Mouse (Mus musculus) v-Abl transformed pro-B cells (cell line): ENCODE measurements around the gene Olfr272.

ENCODE experiments used
- in situ Hi-C, 2 experiments: fragments of 400-800 bp; cut with MboI; formaldehyde crosslinking; loops; one replicate each; pipeline ENCODE4 v1.15.1; 2025; ENCODE audit not compliant: unreplicated experiment in 2 of 2

Olfr272 gene

DNA sequence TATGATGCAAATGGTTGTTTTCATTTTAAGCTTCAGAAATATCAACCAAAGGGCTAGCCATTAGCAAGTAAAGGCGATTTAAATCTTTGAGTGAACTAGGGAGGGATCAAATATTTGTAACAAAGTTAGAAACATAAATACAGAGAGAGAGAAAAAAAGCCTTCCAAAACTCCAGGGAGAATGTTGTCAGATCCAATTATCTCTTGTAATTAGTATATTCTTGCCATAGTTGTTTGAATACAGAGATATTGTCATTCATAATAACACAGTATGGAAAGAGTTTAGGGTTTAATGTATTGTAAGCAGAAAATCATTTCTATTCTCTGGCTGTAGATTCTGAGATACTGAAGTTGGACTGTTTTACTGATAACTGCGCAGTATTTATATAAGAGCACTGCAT is at the start of gene Olfr272:
Gene Olfr272 (minus strand): TSS at position 101 of the 400 bp plus-strand sequence.
- in situ Hi-C loops, result no loop called here

DNA sequence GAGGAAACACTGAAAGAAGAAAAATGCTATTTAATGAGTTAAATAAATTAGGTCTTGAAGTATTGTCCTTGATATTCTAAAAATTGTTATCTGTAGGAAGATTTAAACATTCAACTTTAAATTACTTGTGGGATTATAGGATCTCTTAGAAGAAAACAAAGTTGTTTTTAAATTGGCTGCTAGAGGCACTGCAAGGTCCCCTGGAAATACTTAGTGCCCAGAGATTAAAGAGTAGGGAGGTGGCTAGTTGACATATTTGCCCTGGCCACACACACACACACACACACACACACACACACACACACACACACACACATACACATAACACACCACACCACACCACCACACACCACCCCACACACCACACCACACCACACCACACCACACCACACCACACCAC is 45.3 kb upstream of the Olfr272 start, which contains the start of gene Olfr270:
Gene Olfr270 (plus strand): TSS at position 301 of the 400 bp plus-strand sequence.
- in situ Hi-C loops, result no loop called here

DNA sequence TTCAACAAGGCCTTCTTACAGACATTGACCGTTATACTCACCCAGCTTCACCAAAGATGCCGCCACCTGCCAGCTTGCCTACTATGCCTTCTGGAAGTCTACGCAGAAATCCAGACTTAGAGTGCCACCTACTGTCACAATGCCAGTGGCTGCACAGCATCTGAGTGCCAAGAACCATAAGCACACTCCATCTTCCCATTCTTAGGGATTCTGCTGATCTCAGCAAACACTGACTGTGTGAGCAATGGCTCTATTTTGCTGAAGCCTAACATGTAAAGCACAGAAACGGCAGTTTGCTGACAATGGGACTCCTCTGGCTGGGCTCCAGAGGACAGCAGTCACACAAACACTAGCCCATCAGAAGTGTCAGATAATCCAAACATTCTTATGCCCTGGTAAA is 39.7 kb upstream of the Olfr272 start:
- in situ Hi-C loops, result no loop called here

DNA sequence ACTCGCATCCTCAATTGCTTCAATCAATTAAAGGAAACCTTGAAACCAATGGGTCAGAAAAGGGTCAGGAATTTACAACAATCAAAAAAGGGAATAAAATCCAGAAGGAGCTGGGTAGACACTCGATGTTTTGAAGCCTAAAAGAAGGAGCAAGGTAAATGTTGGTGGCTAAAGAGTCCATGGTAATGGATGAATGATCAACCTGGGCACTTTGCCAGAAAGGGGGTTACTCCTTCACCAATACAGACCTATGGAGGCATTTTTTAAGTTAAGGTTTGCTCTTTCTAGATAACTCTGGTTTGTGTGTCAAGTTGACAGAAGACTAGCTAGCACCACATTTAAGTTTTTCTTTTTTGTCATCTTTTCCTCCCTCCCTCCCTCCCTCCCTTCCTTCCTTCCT is 30.0 kb upstream of the Olfr272 start:
- in situ Hi-C loops, result no loop called here

DNA sequence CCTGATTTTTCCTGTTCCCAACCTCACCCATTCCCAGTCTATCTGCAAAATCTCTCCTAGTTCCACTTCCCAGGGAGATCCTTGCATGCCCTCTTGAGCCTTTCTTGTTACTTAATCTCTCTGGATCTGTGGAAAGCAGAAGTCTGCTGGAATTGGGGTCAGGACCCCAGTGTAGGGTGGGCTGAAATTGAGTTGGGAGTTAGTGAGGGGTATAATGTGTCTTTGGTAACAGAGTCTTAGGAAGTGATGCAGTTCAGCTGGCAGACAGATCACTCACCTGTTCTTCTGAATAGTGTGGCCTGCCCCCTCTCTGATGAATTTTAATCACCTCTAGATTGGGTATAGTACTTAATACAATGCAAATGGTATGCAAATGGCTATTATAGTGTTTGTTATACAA is 27.7 kb upstream of the Olfr272 start:
- in situ Hi-C loops, result no loop called here

DNA sequence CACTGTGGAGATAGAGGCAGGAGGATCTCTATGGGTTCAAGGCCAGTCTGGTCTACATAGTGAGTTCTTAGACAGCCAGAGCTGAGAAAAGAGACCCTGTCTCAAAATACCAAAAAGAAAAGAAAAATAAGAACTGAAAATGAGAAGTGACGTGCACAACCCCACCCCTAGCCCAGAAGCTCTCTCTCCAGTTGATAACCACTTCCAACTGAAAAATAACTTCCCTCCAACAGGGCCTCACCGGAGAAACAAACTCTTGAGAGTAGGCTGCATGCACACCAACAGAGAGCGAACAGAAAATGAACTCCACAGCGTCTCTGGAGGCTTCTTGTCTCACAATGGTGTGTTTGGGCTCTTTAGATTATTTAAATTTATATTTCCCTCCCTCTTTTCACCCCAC is 11.5 kb upstream of the Olfr272 start:
- in situ Hi-C loops, result no loop called here

DNA sequence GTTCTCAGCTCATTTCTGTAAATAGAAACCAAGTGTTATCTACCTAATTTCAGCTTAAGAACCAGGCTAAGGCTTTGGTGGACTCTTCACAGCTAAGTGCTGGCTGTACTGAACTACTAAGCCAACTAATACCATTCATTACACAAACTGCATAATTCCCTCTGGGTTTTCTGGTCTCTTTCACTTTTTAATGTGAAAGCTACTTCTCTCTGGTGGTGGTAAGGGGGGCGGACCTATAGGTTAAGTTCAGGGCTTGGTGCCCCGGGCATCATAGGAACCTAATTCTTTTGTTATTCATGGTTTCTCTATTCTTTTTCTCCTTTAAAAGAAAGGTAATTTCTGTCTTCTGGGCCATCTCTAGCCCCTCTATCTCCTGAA is 1.7 kb downstream of the Olfr272 start:
- in situ Hi-C loops, result no loop called here

DNA sequence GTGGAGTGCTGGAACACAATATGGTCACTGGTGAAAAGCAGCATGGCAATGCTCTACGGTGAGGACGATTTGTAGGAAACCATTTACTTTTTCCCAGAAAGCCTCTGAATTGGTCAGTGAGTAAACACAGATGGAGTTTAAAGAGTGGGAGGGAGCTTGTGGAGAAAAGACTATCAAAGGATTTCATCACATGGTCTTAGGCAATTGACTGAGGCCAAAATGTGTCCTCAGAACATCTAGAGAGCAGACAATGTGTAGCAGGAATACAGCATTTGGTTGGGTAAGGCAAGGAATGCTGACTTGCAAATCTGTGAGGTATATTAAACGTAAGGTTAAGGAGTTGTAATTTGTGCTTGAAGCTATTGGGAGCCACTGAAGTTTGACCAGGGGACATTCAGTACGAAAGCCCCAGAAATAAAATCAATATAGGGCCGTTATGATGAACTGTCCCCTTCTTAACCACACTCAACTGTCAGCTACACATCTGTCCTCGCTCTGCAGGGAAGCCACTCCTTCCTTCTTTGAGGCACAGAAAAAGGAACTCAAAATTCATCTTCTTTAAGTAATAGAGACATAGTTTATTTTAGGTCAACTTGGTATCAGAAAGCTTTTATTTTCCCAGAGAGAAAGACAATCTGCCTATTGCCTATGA is 2.2 kb downstream of the Olfr272 start:
- in situ Hi-C loops, result no loop called here

DNA sequence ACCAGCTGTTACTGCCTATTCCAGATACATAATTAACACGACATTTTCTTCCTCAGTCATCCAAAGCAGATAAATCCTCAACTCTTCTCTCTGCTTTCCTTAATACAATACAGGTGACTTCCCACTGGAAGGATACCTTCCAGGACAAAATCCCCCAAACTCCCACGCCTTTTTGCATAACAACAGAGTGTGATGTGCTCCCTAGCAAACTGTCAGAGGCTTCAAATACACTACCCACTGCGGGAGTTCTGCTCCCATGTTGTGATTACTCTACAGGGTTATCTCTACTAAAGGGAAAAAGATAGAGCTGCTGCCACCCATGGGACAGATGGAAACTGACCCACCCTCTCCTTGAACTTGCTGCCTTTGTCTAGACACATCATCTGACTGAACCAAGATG is 6.6 kb downstream of the Olfr272 start:
- in situ Hi-C loops, result no loop called here

DNA sequence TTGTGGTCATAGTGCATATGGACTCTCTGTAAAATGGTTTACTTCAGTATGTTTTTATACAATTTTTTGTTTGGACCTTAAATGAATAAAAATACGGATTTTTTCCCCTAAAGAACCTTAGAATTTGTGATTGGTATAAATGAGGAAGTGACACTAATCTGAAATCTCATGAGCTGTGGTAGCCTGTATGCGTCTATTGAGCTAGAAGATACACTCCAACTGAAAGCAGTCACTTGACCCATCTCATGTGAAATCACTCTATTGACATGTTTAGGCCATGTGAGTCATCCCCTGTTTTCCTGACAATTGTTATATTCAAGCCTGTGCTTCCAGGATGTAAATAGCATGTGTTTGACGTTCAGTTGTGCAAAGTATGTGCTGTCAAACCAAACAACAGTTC is 9.4 kb downstream of the Olfr272 start:
- in situ Hi-C loops, result no loop called here

DNA sequence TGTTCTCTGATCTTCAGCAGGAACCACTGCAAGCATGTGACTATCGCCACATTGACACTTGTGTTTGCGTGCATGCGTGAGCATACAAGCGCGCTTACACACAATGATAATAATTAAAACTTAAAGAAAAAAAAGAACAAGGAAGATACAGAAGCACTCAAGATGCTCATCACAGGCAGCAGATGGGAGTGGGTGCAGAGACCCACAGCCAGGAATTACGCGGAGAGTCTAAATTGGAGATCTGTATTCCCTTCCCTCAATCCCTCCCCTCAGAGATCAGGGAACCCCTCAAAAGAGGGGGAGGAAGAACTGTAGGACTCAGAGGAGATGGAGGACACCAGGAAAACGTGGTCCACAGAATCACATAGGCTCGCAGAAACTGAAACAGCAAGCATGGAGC is 54.8 kb downstream of the Olfr272 start:
- in situ Hi-C loops, result no loop called here
